Mouse (Mus musculus): ENCODE data around the gene Ppm1h. TPM values are rescaled to one million over a fixed set of nuclear protein-coding genes. Genes with fewer than 3 reads are reported as not detected.

Ppm1h gene
- polyA plus RNA-seq, 1 experiment from 2014 or later, result 12.6 TPM

GRCm38 (mm10) chr10:122763596-122763995, 85.0 kb downstream of the Ppm1h start:
- no peak for ATAC-seq
- WGBS, result 74% methylated on average over 1 of the region's 1 CpGs
- Histone ChIP-seq H3K4me1 (replicated peaks) (peaks cover 11% of the 10 kb centered on the region; the same call in 1 of the 2 replicates), H3K36me3 (no peaks in the 10 kb centered on the region), H3K4me3 (replicated peaks) (no peak overlapping the region), H3K9ac (replicated peaks) (no peak overlapping the region), H3K27ac (no peak overlapping the region), H3K9me3 (no peaks in the 10 kb centered on the region), H3K4me2 (replicated peaks) (no peak overlapping the region), H3K27me3 (no peaks in the 10 kb centered on the region)

DNA sequence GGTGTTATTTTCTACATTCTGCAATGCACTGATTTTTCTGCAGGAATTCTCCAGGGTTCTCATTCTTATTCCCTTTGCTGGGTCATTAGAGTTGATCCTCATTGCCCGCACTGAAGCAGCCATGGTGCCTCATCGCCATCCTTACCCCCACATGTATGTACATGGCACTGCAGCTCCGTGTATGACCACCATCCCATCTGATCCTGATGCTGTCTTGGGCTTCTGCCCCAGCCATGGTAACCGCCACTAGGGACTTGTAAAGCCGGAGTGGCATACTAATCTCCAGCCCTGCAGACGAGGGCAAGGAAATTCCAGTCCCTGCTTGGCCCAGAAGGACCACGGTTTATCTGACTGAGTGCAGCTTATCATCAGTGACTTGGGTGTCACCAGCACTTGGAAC, 86.1 kb downstream of the Ppm1h start:
- ATAC-seq, result peak; percentile 63
- Histone ChIP-seq H3K27me3 (no peaks in the 10 kb centered on the region), H3K4me2 (replicated peaks) (no peak overlapping the region), H3K9me3 (no peaks in the 10 kb centered on the region), H3K36me3 (no peaks in the 10 kb centered on the region), H3K27ac (no peak overlapping the region), H3K4me1 (replicated peaks) (peaks cover 11% of the 10 kb centered on the region; the same call in 1 of the 2 replicates), H3K4me3 (replicated peaks) (no peak overlapping the region), H3K9ac (replicated peaks) (no peak overlapping the region)
- WGBS, result 44% methylated on average over 7 of the region's 7 CpGs

- Histone ChIP-seq H3K4me1 (replicated peaks) (peaks cover 11% of the 10 kb centered on the region; the same call in 1 of the 2 replicates), H3K4me3 (replicated peaks) (no peak overlapping the region), H3K36me3 (no peaks in the 10 kb centered on the region), H3K9me3 (no peaks in the 10 kb centered on the region), H3K27me3 (no peaks in the 10 kb centered on the region), H3K4me2 (replicated peaks) (no peak overlapping the region), H3K27ac (no peak overlapping the region), H3K9ac (replicated peaks) (no peak overlapping the region)
- 67% methylated on average over 4 of the region's 4 CpGs for WGBS
- ATAC-seq, result no peak
These were observed 87.0 kb downstream of the Ppm1h start for GRCm38 (mm10) chr10:122765521-122765920.

DNA sequence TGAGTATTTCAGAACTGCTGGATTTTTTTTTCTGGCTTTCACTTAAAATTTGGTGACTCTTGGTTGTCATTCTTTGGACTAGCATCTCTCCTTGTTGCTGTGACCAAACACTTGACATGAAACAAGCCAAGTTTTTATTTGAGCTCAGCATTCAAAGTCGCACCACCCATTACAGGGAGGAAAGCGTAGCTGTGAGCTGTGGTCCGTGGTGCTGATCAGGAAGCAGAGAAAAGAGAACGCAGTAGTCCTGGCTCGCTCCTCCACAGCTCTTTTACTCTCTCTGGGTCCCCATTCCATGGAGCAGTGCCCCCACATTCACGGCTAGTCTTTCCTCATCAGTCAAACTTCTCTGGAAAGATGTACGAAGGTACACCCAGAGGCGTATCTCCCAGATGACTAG, 87.4 kb downstream of the Ppm1h start:
- WGBS, result 65% methylated on average over 8 of the region's 8 CpGs
- no peak for ATAC-seq
- Histone ChIP-seq H3K36me3 (no peaks in the 10 kb centered on the region), H3K4me1 (replicated peaks) (peaks cover 11% of the 10 kb centered on the region; the same call in 1 of the 2 replicates), H3K9ac (replicated peaks) (no peak overlapping the region), H3K27ac (no peak overlapping the region), H3K4me2 (replicated peaks) (no peak overlapping the region), H3K27me3 (no peaks in the 10 kb centered on the region), H3K9me3 (no peaks in the 10 kb centered on the region), H3K4me3 (replicated peaks) (no peak overlapping the region)

GRCm38 (mm10) chr10:122768204-122768892, 89.8 kb downstream of the Ppm1h start:
- 0 out of 2 replicates have a peak, but pooled peaks cover 2% of the 10 kb centered on the region for H3K9me3 ChIP-seq
- 80% methylated on average over 13 of the region's 13 CpGs for WGBS
- no peak overlapping the region for H3K9ac ChIP-seq (replicated peaks)
- no peaks in the 10 kb centered on the region for H3K27me3 ChIP-seq
- H3K27ac ChIP-seq, result no peak overlapping the region
- H3K4me2 ChIP-seq (replicated peaks), result no peak overlapping the region
- ATAC-seq, result no peak
- no peak overlapping the region for H3K4me3 ChIP-seq (replicated peaks)
- peaks cover 11% of the 10 kb centered on the region; the same call in 1 of the 2 replicates for H3K4me1 ChIP-seq (replicated peaks)
- H3K36me3 ChIP-seq, result no peaks in the 10 kb centered on the region

GRCm38 (mm10) chr10:122768893-122769341, 90.4 kb downstream of the Ppm1h start:
- Histone ChIP-seq H3K27ac (no peak overlapping the region), H3K4me2 (replicated peaks) (no peak overlapping the region), H3K9me3 (0 out of 2 replicates have a peak, but pooled peaks cover 2% of the 10 kb centered on the region), H3K4me1 (replicated peaks) (peaks cover 11% of the 10 kb centered on the region; the same call in 1 of the 2 replicates), H3K4me3 (replicated peaks) (no peak overlapping the region), H3K36me3 (no peaks in the 10 kb centered on the region), H3K27me3 (no peaks in the 10 kb centered on the region), H3K9ac (replicated peaks) (no peak overlapping the region)
- ATAC-seq, result no peak
- 84% methylated on average over 6 of the region's 6 CpGs for WGBS

- H3K27ac ChIP-seq, result 0 out of 2 replicates have a peak overlapping the region, but pooled peaks have one; percentile 35
- no peak for ATAC-seq
- H3K4me3 ChIP-seq (replicated peaks), result no peak overlapping the region
- H3K4me1 ChIP-seq (replicated peaks), result 0 out of 2 replicates have a peak, but pooled peaks cover 3% of the 10 kb centered on the region
- H3K9ac ChIP-seq (replicated peaks), result no peak overlapping the region
- 71% methylated on average over 7 of the region's 7 CpGs for WGBS
- H3K36me3 ChIP-seq, result no peaks in the 10 kb centered on the region
- no peaks in the 10 kb centered on the region for H3K27me3 ChIP-seq
- H3K9me3 ChIP-seq, result 0 out of 2 replicates have a peak, but pooled peaks cover 2% of the 10 kb centered on the region
- H3K4me2 ChIP-seq (replicated peaks), result no peak overlapping the region
These were observed 91.8 kb downstream of the Ppm1h start for GRCm38 (mm10) chr10:122770337-122770736.

DNA sequence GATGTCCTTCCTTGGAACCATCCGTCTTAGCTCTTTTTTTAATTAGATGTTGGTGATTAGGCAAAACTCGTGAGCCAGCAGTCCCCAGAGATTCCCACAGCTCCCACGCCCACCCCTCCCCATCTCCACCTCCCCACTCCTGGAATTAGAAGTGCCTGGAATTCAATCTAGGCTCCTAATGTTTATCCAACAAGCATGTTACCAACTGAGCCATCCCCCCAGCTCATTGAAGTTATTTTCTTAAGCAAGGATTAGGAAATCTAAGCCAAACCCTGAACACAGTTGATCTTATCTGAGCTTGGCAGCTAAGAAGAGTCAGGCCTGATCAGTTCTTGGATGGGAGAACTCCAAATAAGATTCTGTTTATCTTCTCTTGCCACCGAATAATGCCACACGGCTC, 92.4 kb downstream of the Ppm1h start:
- ATAC-seq, result no peak
- Histone ChIP-seq H3K27me3 (no peaks in the 10 kb centered on the region), H3K27ac (no peak overlapping the region), H3K9me3 (0 out of 2 replicates have a peak, but pooled peaks cover 2% of the 10 kb centered on the region), H3K4me3 (replicated peaks) (no peak overlapping the region), H3K36me3 (no peaks in the 10 kb centered on the region), H3K9ac (replicated peaks) (no peak overlapping the region), H3K4me1 (replicated peaks) (0 out of 2 replicates have a peak, but pooled peaks cover 2% of the 10 kb centered on the region), H3K4me2 (replicated peaks) (no peak overlapping the region)
- WGBS, result 52% methylated on average over 5 of the region's 5 CpGs

DNA sequence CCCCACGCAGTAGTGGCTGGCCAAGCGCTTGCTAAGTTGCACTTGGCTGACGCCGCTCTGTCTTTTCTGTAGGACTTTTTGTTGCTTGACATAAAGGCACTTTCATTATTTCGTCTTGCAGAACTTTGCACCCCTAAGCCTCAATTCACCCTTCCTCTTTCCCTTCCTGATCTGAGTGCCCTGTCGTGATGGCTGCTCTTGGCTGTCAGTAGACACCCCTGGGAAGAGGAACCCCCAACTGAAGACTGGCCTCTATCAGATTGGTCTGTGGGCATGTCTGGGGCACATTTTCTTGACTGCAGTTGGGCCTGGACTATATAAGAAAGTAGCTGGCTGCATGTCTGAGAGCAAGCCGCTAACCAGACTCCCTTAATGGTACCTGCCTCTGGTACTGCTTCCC, 95.6 kb downstream of the Ppm1h start:
- H3K9ac ChIP-seq (replicated peaks), result no peak overlapping the region
- no peaks in the 10 kb centered on the region for H3K27me3 ChIP-seq
- H3K4me3 ChIP-seq (replicated peaks), result no peak overlapping the region
- H3K4me1 ChIP-seq (replicated peaks), result 0 out of 2 replicates have a peak, but pooled peaks cover 3% of the 10 kb centered on the region
- 0 out of 2 replicates have a peak, but pooled peaks cover 2% of the 10 kb centered on the region for H3K9me3 ChIP-seq
- no peaks in the 10 kb centered on the region for H3K36me3 ChIP-seq
- no peak for ATAC-seq
- no peak overlapping the region for H3K27ac ChIP-seq
- no peak overlapping the region for H3K4me2 ChIP-seq (replicated peaks)
- 84% methylated on average over 7 of the region's 7 CpGs for WGBS

DNA sequence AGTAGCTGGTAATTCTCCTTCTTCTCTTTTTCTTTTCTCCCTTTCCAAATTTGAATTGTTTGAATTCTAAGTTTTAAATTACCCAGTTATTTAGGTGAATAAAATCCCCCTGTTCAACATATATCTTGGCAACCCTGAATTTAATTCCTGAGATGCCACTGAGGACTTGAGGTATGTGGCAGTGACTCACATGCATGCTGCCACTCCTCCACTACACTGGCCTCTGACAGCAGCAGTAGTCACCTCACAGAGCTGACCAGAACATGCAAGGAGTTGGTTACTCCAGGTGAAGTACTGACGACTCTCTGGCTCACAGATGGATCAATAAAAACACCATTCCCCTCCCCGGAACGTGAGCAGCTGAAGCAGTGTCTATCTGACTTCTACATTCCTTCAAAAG, 98.9 kb downstream of the Ppm1h start:
- 0 out of 2 replicates have a peak, but pooled peaks cover 3% of the 10 kb centered on the region for H3K4me1 ChIP-seq (replicated peaks)
- H3K9me3 ChIP-seq, result no peaks in the 10 kb centered on the region
- peaks cover 9% of the 10 kb centered on the region; the same call in 1 of the 2 replicates for H3K27me3 ChIP-seq
- H3K36me3 ChIP-seq, result no peaks in the 10 kb centered on the region
- H3K27ac ChIP-seq, result no peak overlapping the region
- no peak overlapping the region for H3K4me3 ChIP-seq (replicated peaks)
- no peak for ATAC-seq
- H3K4me2 ChIP-seq (replicated peaks), result no peak overlapping the region
- H3K9ac ChIP-seq (replicated peaks), result no peak overlapping the region
- WGBS, result 83% methylated on average over 3 of the region's 3 CpGs

DNA sequence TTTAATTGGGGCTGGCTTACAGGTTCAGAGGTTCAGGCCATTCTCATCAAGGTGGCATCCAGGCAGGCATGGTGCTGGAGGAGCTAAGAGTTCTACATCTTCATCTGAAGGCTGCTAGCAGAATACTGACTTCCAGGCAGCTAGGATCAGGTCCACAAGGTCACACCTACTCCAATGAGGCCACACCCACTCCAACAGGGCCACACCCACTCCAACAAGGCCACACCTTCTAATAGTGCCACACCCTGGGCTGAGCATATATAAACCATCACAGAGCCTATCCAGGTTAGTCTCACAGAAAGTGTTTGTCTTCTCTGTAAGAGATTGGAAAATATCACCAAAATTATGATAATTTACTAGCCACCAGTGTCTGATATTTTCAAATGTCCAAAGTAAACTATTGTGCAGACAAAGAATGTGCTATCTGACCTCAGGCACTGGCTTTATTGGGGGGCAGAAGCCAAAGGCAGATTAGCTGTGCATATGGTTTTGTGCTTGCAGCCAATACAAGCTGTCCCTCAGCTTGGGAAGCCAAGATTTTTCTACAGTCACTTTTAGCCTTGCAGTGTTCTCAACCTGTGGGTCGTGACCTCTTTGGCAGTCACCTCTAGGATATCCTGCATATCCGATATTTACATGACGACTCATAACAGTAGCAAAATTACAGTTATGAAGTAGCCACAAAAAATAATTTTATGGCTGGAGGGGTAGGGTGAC, 99.5 kb downstream of the Ppm1h start:
- Histone ChIP-seq H3K9ac (replicated peaks) (no peak overlapping the region), H3K4me2 (replicated peaks) (no peak overlapping the region), H3K4me3 (replicated peaks) (no peak overlapping the region), H3K27me3 (peaks cover 9% of the 10 kb centered on the region; the same call in 1 of the 2 replicates), H3K36me3 (no peaks in the 10 kb centered on the region), H3K9me3 (no peaks in the 10 kb centered on the region), H3K4me1 (replicated peaks) (0 out of 2 replicates have a peak, but pooled peaks cover 3% of the 10 kb centered on the region), H3K27ac (no peak overlapping the region)
- 91% methylated on average over 3 of the region's 3 CpGs for WGBS
- ATAC-seq, result no peak

DNA sequence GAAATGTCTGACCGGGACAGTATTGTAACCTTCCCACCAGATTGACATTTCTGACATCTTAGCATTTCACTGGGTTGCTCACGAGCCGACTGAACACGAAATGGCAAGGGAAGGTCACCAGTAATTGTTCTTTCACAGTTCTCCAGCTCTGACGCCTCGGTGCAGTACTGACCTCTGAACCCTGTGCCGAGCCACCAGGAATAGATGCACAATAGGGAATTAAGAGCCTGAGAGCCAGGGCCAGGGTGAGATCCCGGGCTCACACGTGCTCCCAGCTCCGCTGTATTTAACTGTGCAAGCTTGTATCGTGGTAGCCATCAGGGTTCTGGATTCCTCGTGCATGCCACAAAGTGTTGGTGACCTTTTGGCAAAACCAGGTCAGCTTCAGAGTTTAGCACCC, 100.8 kb downstream of the Ppm1h start:
- no peak overlapping the region for H3K4me2 ChIP-seq (replicated peaks)
- no peak overlapping the region for H3K4me3 ChIP-seq (replicated peaks)
- 8% methylated on average over 12 of the region's 12 CpGs for WGBS
- no peaks in the 10 kb centered on the region for H3K36me3 ChIP-seq
- no peak for ATAC-seq
- no peaks in the 10 kb centered on the region for H3K9me3 ChIP-seq
- no peak overlapping the region for H3K27ac ChIP-seq
- 0 out of 2 replicates have a peak, but pooled peaks cover 3% of the 10 kb centered on the region for H3K4me1 ChIP-seq (replicated peaks)
- H3K9ac ChIP-seq (replicated peaks), result no peak overlapping the region
- peaks cover 9% of the 10 kb centered on the region; the same call in 1 of the 2 replicates for H3K27me3 ChIP-seq

All from midbrain, embryonic 13.5 days (tissue).